Mouse (Mus musculus) MEL (cell line): ENCODE results near the gene Ripor2. TPM values are rescaled to one million over a fixed set of nuclear protein-coding genes. Genes with fewer than 3 reads are reported as not detected.

Source experiments
- DNase-seq: peaks from one replicate; pipeline ENCODE4 v3.0.0; 2011; ENCODE audit warnings: low read depth, low spot score
- H3K27ac ChIP-seq: 2 replicates; pipeline ENCODE4 v1.5.1; 2012; ENCODE audit warnings: low read depth, mild to moderate bottlenecking, control low read depth, low read length, moderate library complexity; ENCODE audit not compliant: control insufficient read depth
- H3K27me3 ChIP-seq, 2 experiments: fragments of 150-350 bp in 1 of 2; sonication (generic) in 1 of 2; 2 replicates each; pipeline ENCODE4 v1.6.1; 2012; ENCODE audit warnings: low read length in 2 of 2, mild to moderate bottlenecking in 2 of 2, improper control_type of control experiment in 1 of 2, moderate library complexity in 1 of 2; ENCODE audit not compliant: insufficient read depth in 2 of 2, control insufficient read depth in 1 of 2
- H3K36me3 ChIP-seq, 2 experiments: 2 replicates each; pipeline ENCODE4 v1.6.1; 2012 to 2014; ENCODE audit warnings: low read length in 2 of 2, improper control_type of control experiment in 1 of 2, inconsistent platforms in 1 of 2, mild to moderate bottlenecking in 1 of 2; ENCODE audit not compliant: insufficient read depth in 2 of 2, control insufficient read depth in 1 of 2
- H3K4me1 ChIP-seq, 2 experiments: fragments of 150-350 bp in 1 of 2; sonication (generic) in 1 of 2; 2 replicates each; pipeline ENCODE4 v1.6.1; 2012; ENCODE audit warnings: low read length in 2 of 2, improper control_type of control experiment in 1 of 2, mild to moderate bottlenecking in 1 of 2; ENCODE audit not compliant: insufficient read depth in 2 of 2, control insufficient read depth in 1 of 2
- H3K4me3 ChIP-seq, 2 experiments: fragments of 150-350 bp in 1 of 2; sonication (generic) in 1 of 2; 2 replicates each; pipeline ENCODE4 v1.5.1; 2012; ENCODE audit warnings: low read depth in 2 of 2, low read length in 2 of 2, mild to moderate bottlenecking in 2 of 2, moderate library complexity in 2 of 2, control low read depth in 1 of 2, improper control_type of control experiment in 1 of 2; ENCODE audit not compliant: control insufficient read depth in 1 of 2, insufficient read depth in 1 of 2
- H3K79me2 ChIP-seq: 2 replicates; pipeline ENCODE4 v1.6.1; 2012; ENCODE audit warnings: mild to moderate bottlenecking, low read length, moderate library complexity; ENCODE audit not compliant: control insufficient read depth, poor library complexity, insufficient read depth
- H3K9ac ChIP-seq: 2 replicates; pipeline ENCODE4 v1.6.1; 2012; ENCODE audit warnings: low read depth, mild to moderate bottlenecking, control low read depth, low read length, moderate library complexity; ENCODE audit not compliant: control insufficient read depth, poor library complexity, severe bottlenecking
- H3K9me3 ChIP-seq: fragments of 150-350 bp; sonication (generic); replicated peaks from 2 replicates; pipeline ENCODE4 v1.6.1; 2012; ENCODE audit warnings: mild to moderate bottlenecking, low read length, improper control_type of control experiment, moderate library complexity; ENCODE audit not compliant: insufficient read depth
- CHD1 ChIP-seq: IDR thresholded peaks from 2 replicates; pipeline ENCODE4 v1.6.1; 2012; ENCODE audit warnings: low read depth, mild to moderate bottlenecking, inconsistent platforms, low read length, improper control_type of control experiment
- CHD2 ChIP-seq: IDR thresholded peaks from 2 replicates; pipeline ENCODE4 v1.6.1; 2011; ENCODE audit warnings: low read length, improper control_type of control experiment
- CTCF ChIP-seq, 3 experiments: IDR thresholded peaks in 2 of 3; conservative IDR thresholded peaks in 1 of 3; 2 replicates each; pipeline ENCODE4 v1.5.1; 2011 to 2012; ENCODE audit warnings: low read length in 3 of 3, low read depth in 2 of 3, mild to moderate bottlenecking in 2 of 3, improper control_type of control experiment in 1 of 3, inconsistent platforms in 1 of 3, mixed read lengths in 1 of 3, moderate library complexity in 1 of 3; ENCODE audit not compliant: control insufficient read depth in 1 of 3, insufficient read depth in 1 of 3, poor library complexity in 1 of 3, severe bottlenecking in 1 of 3
- E2F4 ChIP-seq: IDR thresholded peaks from 2 replicates; pipeline ENCODE4 v1.6.1; 2011; ENCODE audit warnings: low read depth, low read length, improper control_type of control experiment, borderline replicate concordance
- EP300 ChIP-seq, 2 experiments: IDR thresholded peaks; 2 replicates each; pipeline ENCODE4 v1.6.1; 2011; ENCODE audit warnings: improper control_type of control experiment in 2 of 2, low read length in 2 of 2, low read depth in 1 of 2, mild to moderate bottlenecking in 1 of 2
- ETS1 ChIP-seq: IDR thresholded peaks from 2 replicates; pipeline ENCODE4 v1.6.1; 2012; ENCODE audit warnings: low read depth, mild to moderate bottlenecking, inconsistent platforms, low read length, improper control_type of control experiment, moderate library complexity
- GABPA ChIP-seq: IDR thresholded peaks from 2 replicates; pipeline ENCODE4 v1.6.1; 2012; ENCODE audit warnings: low read depth, mild to moderate bottlenecking, inconsistent platforms, low read length, improper control_type of control experiment, moderate library complexity
- JUND ChIP-seq: IDR thresholded peaks from 2 replicates; pipeline ENCODE4 v1.6.1; 2011; ENCODE audit warnings: low read depth, mild to moderate bottlenecking, improper control_type of control experiment, low read length
- KAT2A ChIP-seq: conservative IDR thresholded peaks from 2 replicates; pipeline ENCODE4 v1.6.1; 2012; ENCODE audit warnings: low read depth, low read length, improper control_type of control experiment, inconsistent platforms
- MAZ ChIP-seq: IDR thresholded peaks from 2 replicates; pipeline ENCODE4 v1.6.1; 2012; ENCODE audit warnings: low read depth, mild to moderate bottlenecking, inconsistent platforms, low read length, improper control_type of control experiment
- MXI1 ChIP-seq: IDR thresholded peaks from 2 replicates; pipeline ENCODE4 v1.6.1; 2011; ENCODE audit warnings: mild to moderate bottlenecking, low read depth, low read length, improper control_type of control experiment
- NELFE ChIP-seq: IDR thresholded peaks from 2 replicates; pipeline ENCODE4 v1.6.1; 2011; ENCODE audit warnings: low read depth, low read length, improper control_type of control experiment
- NRF1 ChIP-seq: IDR thresholded peaks from 2 replicates; pipeline ENCODE4 v1.6.1; 2014; ENCODE audit warnings: low read depth, mild to moderate bottlenecking, inconsistent platforms, low read length, improper control_type of control experiment, moderate library complexity; ENCODE audit not compliant: poor library complexity, insufficient read depth, severe bottlenecking
- POLR2AphosphoS2 ChIP-seq: IDR thresholded peaks from 2 replicates; pipeline ENCODE4 v1.6.1; 2011; ENCODE audit warnings: low read length, improper control_type of control experiment
- RAD21 ChIP-seq: IDR thresholded peaks from 2 replicates; pipeline ENCODE4 v1.6.1; 2011; ENCODE audit warnings: mild to moderate bottlenecking, low read depth, low read length, improper control_type of control experiment
- RCOR1 ChIP-seq: IDR thresholded peaks from 2 replicates; pipeline ENCODE4 v1.6.1; 2012; ENCODE audit warnings: low read depth, mild to moderate bottlenecking, inconsistent platforms, low read length, improper control_type of control experiment
- SIN3A ChIP-seq: IDR thresholded peaks from 2 replicates; pipeline ENCODE4 v1.6.1; 2012; ENCODE audit warnings: low read length, improper control_type of control experiment, inconsistent platforms
- SMC3 ChIP-seq: IDR thresholded peaks from 2 replicates; pipeline ENCODE4 v1.6.1; 2011; ENCODE audit warnings: low read depth, low read length, improper control_type of control experiment
- UBTF ChIP-seq: IDR thresholded peaks from 2 replicates; pipeline ENCODE4 v1.6.1; 2012; ENCODE audit warnings: low read depth, mild to moderate bottlenecking, inconsistent platforms, low read length, improper control_type of control experiment, moderate library complexity, borderline replicate concordance; ENCODE audit not compliant: insufficient read depth
- ZC3H11A ChIP-seq: IDR thresholded peaks from 2 replicates; pipeline ENCODE4 v1.6.1; 2012; ENCODE audit warnings: low read depth, mild to moderate bottlenecking, inconsistent platforms, low read length, improper control_type of control experiment
- ZKSCAN1 ChIP-seq: IDR thresholded peaks from 2 replicates; pipeline ENCODE4 v1.6.1; 2012; ENCODE audit warnings: low read depth, mild to moderate bottlenecking, inconsistent platforms, low read length, improper control_type of control experiment, moderate library complexity
- ZNF384 ChIP-seq: IDR thresholded peaks from 2 replicates; pipeline ENCODE4 v1.6.1; 2012; ENCODE audit warnings: low read depth, mild to moderate bottlenecking, inconsistent platforms, low read length, improper control_type of control experiment
- polyA plus RNA-seq, 2 experiments: library from polyadenylated mRNA; stranded (reverse) in 1 of 2; unstranded in 1 of 2; fragments of >175 nt in 1 of 2; fragments of >200 nt in 1 of 2; gene quantifications; 2 replicates each; pipeline versions ENCODE4 v1.2.1 to v1.2.4; 2012; ENCODE audit warnings: low replicate concordance in 2 of 2, low read depth in 1 of 2; ENCODE audit not compliant: insufficient read length in 2 of 2, insufficient read depth in 1 of 2, missing spikeins in 1 of 2
- total RNA-seq: library from RNA; depleted of rRNA; stranded (reverse); fragments of 300-350 nt; gene quantifications from 2 replicates; pipeline ENCODE4 v1.2.3, GENCODE M21; 2012

Ripor2 gene
- total and polyA plus RNA-seq, 3 experiments, result 13.5 to 18.5 TPM; not detected in 1

- Histone ChIP-seq H3K27ac (no peak overlapping the region), H3K9me3 (no peaks in the 10 kb centered on the region), H3K9ac (no peak overlapping the region), H3K4me1 (no peaks in the 10 kb centered on the region)
- TF ChIP-seq ZKSCAN1 (no peak), UBTF (no peak), E2F4 (no peak), KAT2A (no peak), ETS1 (no peak), EP300 (IDR thresholded peaks at IDR 0.05; ENCODE audit: low read depth in 1 of 2, low read length in 2 of 2) (no peak), GABPA (no peak), ZC3H11A (no peak), NELFE (no peak), CTCF (IDR thresholded peaks at IDR 0.05 in 2 of 3, conservative IDR thresholded peaks at IDR 0.05 in 1 of 3; ENCODE audit: control insufficient read depth in 1 of 3, insufficient read depth in 1 of 3, low read depth in 2 of 3, low read length in 3 of 3, poor library complexity in 1 of 3, severe bottlenecking in 1 of 3) (no peak), MXI1 (no peak), MAZ (no peak), ZNF384 (no peak), CHD1 (no peak)
- TF ChIP-seq, all 39 proteins: peak for 0
- H3K27me3 ChIP-seq, result no peaks in the 10 kb centered on the region
- no peak overlapping the region for H3K4me3 ChIP-seq
- peaks cover 2% of the 10 kb centered on the region; the same call in 1 of the 2 replicates for H3K79me2 ChIP-seq
- peaks cover under 1 to 3% of the 10 kb centered on the region in 2 experiments; a peak in 2 of 4 replicates for H3K36me3 ChIP-seq
- no peak for DNase-seq
Measured at GRCm38 (mm10) chr13:24584403-24584802, 2.4 kb downstream of the Ripor2 start.

- H3K4me1 ChIP-seq, result no peaks in the 10 kb centered on the region
- TF ChIP-seq NRF1, result no peak
- TF ChIP-seq CHD2, result no peak
- TF ChIP-seq POLR2AphosphoS2, result no peak
- no peak for TF ChIP-seq RAD21
- TF ChIP-seq SIN3A, result no peak
- no peak for TF ChIP-seq MXI1
- TF ChIP-seq JUND, result no peak
- TF ChIP-seq RCOR1, result no peak
- TF ChIP-seq ZNF384, result no peak
- TF ChIP-seq SMC3, result no peak
- no peak overlapping the region for H3K4me3 ChIP-seq
- no peak overlapping the region for H3K9ac ChIP-seq
- H3K79me2 ChIP-seq, result peaks cover 1% of the 10 kb centered on the region; the same call in 1 of the 2 replicates
- no peaks in the 10 kb centered on the region for H3K27me3 ChIP-seq
- H3K9me3 ChIP-seq, result no peaks in the 10 kb centered on the region
- no peak overlapping the region for H3K27ac ChIP-seq
- no peak for DNase-seq
- H3K36me3 ChIP-seq, result peaks cover 0 to 3% of the 10 kb centered on the region in 2 experiments; a peak in 2 of 4 replicates
Measured at GRCm38 (mm10) chr13:24584841-24585240, 2.9 kb downstream of the Ripor2 start.
